Mouse (Mus musculus): ENCODE results near the gene Mtmr12. TPM values are rescaled to one million over a fixed set of nuclear protein-coding genes. Genes with fewer than 3 reads are reported as not detected.

Mtmr12 gene
- polyA plus RNA-seq, 1 experiment from 2014 or later = 6.5 TPM

DNA sequence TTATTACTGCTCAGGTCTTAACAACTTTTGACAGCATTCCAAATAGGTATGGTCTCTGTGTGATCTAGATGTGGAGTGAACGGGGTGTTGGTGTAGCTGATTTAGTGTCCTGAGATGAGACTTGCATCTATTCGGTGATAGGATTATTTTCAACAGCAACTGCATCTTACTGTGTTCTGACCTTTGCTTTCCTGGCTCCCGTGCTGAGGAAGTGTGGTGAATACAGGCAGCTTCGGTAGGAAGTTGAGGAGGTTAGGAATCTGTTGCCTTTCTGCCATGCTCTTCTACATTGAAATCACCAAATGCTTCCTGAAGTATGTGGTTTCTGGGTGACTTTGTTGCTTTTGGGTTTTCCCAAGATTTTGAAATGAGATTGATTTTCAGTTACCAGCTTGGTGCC lies 22.5 kb downstream of the Mtmr12 start:
- no peaks in the 10 kb centered on the region for H3K27me3 ChIP-seq (replicated peaks)
- H3K27ac ChIP-seq (replicated peaks) = no peak overlapping the region
- no peak overlapping the region for H3K4me3 ChIP-seq (replicated peaks)
- ATAC-seq (ENCODE audit: low FRiP score) = no peak
- H3K4me2 ChIP-seq = no peak overlapping the region
- WGBS = 89% methylated on average over 4 of the region's 4 CpGs
- H3K36me3 ChIP-seq = no peaks in the 10 kb centered on the region
- H3K9ac ChIP-seq (replicated peaks) = no peak overlapping the region
- H3K9me3 ChIP-seq (replicated peaks) = no peaks in the 10 kb centered on the region
- peaks cover 8% of the 10 kb centered on the region; the same call in 1 of the 2 replicates for H3K4me1 ChIP-seq

- Histone ChIP-seq H3K9me3 (replicated peaks) (no peaks in the 10 kb centered on the region), H3K4me2 (no peak overlapping the region), H3K27ac (replicated peaks) (no peak overlapping the region), H3K4me1 (0 out of 2 replicates have a peak, but pooled peaks cover 3% of the 10 kb centered on the region), H3K27me3 (replicated peaks) (no peaks in the 10 kb centered on the region), H3K9ac (replicated peaks) (no peak overlapping the region), H3K36me3 (peaks cover 9% of the 10 kb centered on the region), H3K4me3 (replicated peaks) (no peak overlapping the region)
- 85% methylated on average over 10 of the region's 10 CpGs for WGBS
- no peak for ATAC-seq (ENCODE audit: low FRiP score)
These were observed 24.9 kb downstream of the Mtmr12 start for GRCm38 (mm10) chr15:12229603-12230242.

- no peak overlapping the region for H3K4me3 ChIP-seq (replicated peaks)
- no peak overlapping the region for H3K9ac ChIP-seq (replicated peaks)
- H3K36me3 ChIP-seq = peaks cover 9% of the 10 kb centered on the region
- H3K4me1 ChIP-seq = 0 out of 2 replicates have a peak, but pooled peaks cover 3% of the 10 kb centered on the region
- ATAC-seq (ENCODE audit: low FRiP score) = no peak
- 66% methylated on average over 12 of the region's 12 CpGs for WGBS
- H3K9me3 ChIP-seq (replicated peaks) = no peaks in the 10 kb centered on the region
- H3K27me3 ChIP-seq (replicated peaks) = no peaks in the 10 kb centered on the region
- no peak overlapping the region for H3K27ac ChIP-seq (replicated peaks)
- no peak overlapping the region for H3K4me2 ChIP-seq
These were observed 25.6 kb downstream of the Mtmr12 start for GRCm38 (mm10) chr15:12230243-12230935.

DNA sequence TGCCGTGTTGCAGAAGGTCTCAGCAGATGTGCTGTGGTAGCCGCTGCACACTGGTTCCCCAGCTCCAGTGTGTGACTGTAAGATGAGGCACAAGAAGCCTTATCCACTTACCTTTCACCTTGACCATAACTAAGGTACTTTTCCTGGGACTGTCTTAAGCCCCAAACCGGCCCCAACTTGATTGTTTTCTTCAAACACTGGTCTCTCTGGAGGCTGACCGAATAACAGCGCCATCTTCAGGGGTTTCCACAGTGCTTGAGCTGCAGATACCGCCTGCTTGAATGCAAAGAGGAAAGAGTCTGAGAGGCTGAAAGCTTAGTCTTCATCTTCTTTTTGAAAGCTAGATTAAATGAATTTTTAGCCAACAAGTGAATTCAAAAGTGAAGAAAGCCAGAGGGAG lies 26.6 kb downstream of the Mtmr12 start:
- no peaks in the 10 kb centered on the region for H3K27me3 ChIP-seq (replicated peaks)
- H3K36me3 ChIP-seq = peaks cover 13% of the 10 kb centered on the region
- no peak overlapping the region for H3K4me2 ChIP-seq
- H3K9me3 ChIP-seq (replicated peaks) = no peaks in the 10 kb centered on the region
- 0 out of 2 replicates have a peak, but pooled peaks cover 3% of the 10 kb centered on the region for H3K4me1 ChIP-seq
- no peak overlapping the region for H3K27ac ChIP-seq (replicated peaks)
- H3K9ac ChIP-seq (replicated peaks) = no peak overlapping the region
- H3K4me3 ChIP-seq (replicated peaks) = no peak overlapping the region
- 91% methylated on average over 6 of the region's 6 CpGs for WGBS
- no peak for ATAC-seq (ENCODE audit: low FRiP score)

- H3K27ac ChIP-seq (replicated peaks) = no peak overlapping the region
- no peak overlapping the region for H3K4me3 ChIP-seq (replicated peaks)
- H3K36me3 ChIP-seq = peaks cover 15% of the 10 kb centered on the region
- WGBS = 88% methylated on average over 11 of the region's 11 CpGs
- no peaks in the 10 kb centered on the region for H3K27me3 ChIP-seq (replicated peaks)
- no peak overlapping the region for H3K4me2 ChIP-seq
- H3K9me3 ChIP-seq (replicated peaks) = no peaks in the 10 kb centered on the region
- H3K9ac ChIP-seq (replicated peaks) = no peak overlapping the region
- H3K4me1 ChIP-seq = 0 out of 2 replicates have a peak, but pooled peaks cover 3% of the 10 kb centered on the region
- no peak for ATAC-seq (ENCODE audit: low FRiP score)
These were observed 27.6 kb downstream of the Mtmr12 start for GRCm38 (mm10) chr15:12232429-12232828.

- no peak overlapping the region for H3K27ac ChIP-seq (replicated peaks)
- H3K4me2 ChIP-seq = no peak overlapping the region
- ATAC-seq (ENCODE audit: low FRiP score) = no peak
- H3K9me3 ChIP-seq (replicated peaks) = no peaks in the 10 kb centered on the region
- 0 out of 2 replicates have a peak, but pooled peaks cover 3% of the 10 kb centered on the region for H3K4me1 ChIP-seq
- no peaks in the 10 kb centered on the region for H3K27me3 ChIP-seq (replicated peaks)
- 86% methylated on average over 4 of the region's 4 CpGs for WGBS
- no peak overlapping the region for H3K4me3 ChIP-seq (replicated peaks)
- H3K9ac ChIP-seq (replicated peaks) = no peak overlapping the region
- H3K36me3 ChIP-seq = peaks cover 21% of the 10 kb centered on the region
These were observed 28.2 kb downstream of the Mtmr12 start for GRCm38 (mm10) chr15:12233021-12233420.

- Histone ChIP-seq H3K4me3 (replicated peaks) (no peak overlapping the region), H3K4me2 (no peak overlapping the region), H3K4me1 (no peaks in the 10 kb centered on the region), H3K36me3 (peaks cover 34% of the 10 kb centered on the region), H3K9ac (replicated peaks) (no peak overlapping the region), H3K9me3 (replicated peaks) (no peaks in the 10 kb centered on the region), H3K27ac (replicated peaks) (no peak overlapping the region), H3K27me3 (replicated peaks) (no peaks in the 10 kb centered on the region)
- 25% methylated on average over 1 of the region's 1 CpGs for WGBS
- ATAC-seq (ENCODE audit: low FRiP score) = no peak
These were observed 30.7 kb downstream of the Mtmr12 start for GRCm38 (mm10) chr15:12235559-12235958.

DNA sequence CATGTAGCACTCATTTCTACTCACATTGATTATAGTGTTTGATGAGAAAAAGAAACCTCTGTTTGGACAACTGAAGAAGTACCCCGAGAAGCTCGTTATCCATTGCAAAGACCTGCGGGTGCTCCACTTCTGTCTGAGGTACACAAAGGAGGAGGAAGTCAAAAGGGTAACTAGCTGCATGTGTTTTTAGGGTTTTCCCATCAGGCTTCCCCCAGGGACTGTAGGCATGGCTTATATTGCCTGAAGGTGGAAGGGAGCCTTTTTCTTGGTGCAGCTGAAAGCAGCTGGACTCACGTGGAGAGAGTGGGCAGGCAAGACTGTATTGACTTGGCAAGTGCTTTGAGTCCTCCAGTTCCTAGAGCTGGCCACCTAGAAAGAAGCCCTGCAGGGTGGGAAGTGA lies 31.2 kb downstream of the Mtmr12 start:
- no peak overlapping the region for H3K4me3 ChIP-seq (replicated peaks)
- no peaks in the 10 kb centered on the region for H3K27me3 ChIP-seq (replicated peaks)
- H3K9ac ChIP-seq (replicated peaks) = no peak overlapping the region
- H3K36me3 ChIP-seq = peaks cover 36% of the 10 kb centered on the region
- H3K27ac ChIP-seq (replicated peaks) = no peak overlapping the region
- no peaks in the 10 kb centered on the region for H3K9me3 ChIP-seq (replicated peaks)
- no peaks in the 10 kb centered on the region for H3K4me1 ChIP-seq
- ATAC-seq (ENCODE audit: low FRiP score) = no peak
- WGBS = 78% methylated on average over 4 of the region's 4 CpGs
- H3K4me2 ChIP-seq = no peak overlapping the region

GRCm38 (mm10) chr15:12236961-12237360 lies 32.1 kb downstream of the Mtmr12 start:
- 90% methylated on average over 2 of the region's 2 CpGs for WGBS

GRCm38 (mm10) chr15:12237539-12237938 lies 32.7 kb downstream of the Mtmr12 start:
- 94% methylated on average over 4 of the region's 4 CpGs for WGBS
- no peak for ATAC-seq (ENCODE audit: low FRiP score)
- Histone ChIP-seq H3K9me3 (replicated peaks) (no peaks in the 10 kb centered on the region), H3K27me3 (replicated peaks) (no peaks in the 10 kb centered on the region), H3K4me2 (no peak overlapping the region), H3K4me3 (replicated peaks) (no peak overlapping the region), H3K9ac (replicated peaks) (no peak overlapping the region), H3K4me1 (no peaks in the 10 kb centered on the region), H3K27ac (replicated peaks) (no peak overlapping the region), H3K36me3 (peaks cover 36% of the 10 kb centered on the region)

More at GRCm38 (mm10) chr15:12236961-12237360, 32.1 kb downstream of the Mtmr12 start:
- Histone ChIP-seq H3K36me3 (peaks cover 36% of the 10 kb centered on the region), H3K9me3 (replicated peaks) (no peaks in the 10 kb centered on the region), H3K27me3 (replicated peaks) (no peaks in the 10 kb centered on the region), H3K27ac (replicated peaks) (no peak overlapping the region), H3K4me2 (no peak overlapping the region), H3K4me1 (no peaks in the 10 kb centered on the region), H3K4me3 (replicated peaks) (no peak overlapping the region), H3K9ac (replicated peaks) (no peak overlapping the region)
- no peak for ATAC-seq (ENCODE audit: low FRiP score)

DNA sequence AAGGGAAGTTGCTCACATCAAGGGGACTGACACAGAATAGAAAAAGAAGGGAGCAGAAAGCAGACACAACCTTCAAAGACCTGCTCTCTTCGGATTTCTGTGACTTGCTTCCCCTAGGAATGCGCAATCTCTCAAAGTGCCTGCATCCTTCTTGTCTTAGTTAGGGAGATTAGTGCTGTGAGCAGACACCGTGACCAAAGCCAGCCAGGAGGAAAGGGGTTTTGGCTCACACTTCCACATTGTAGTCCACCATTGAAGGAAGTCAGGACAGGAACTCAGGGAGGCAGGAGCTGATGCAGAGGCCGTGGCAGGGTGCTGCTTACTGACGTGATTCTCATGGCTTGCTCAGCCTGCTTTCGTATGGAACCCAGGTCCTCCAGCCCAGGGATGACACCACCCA lies 33.5 kb downstream of the Mtmr12 start:
- no peak for ATAC-seq (ENCODE audit: low FRiP score)
- Histone ChIP-seq H3K27me3 (replicated peaks) (no peaks in the 10 kb centered on the region), H3K36me3 (peaks cover 29% of the 10 kb centered on the region), H3K4me2 (no peak overlapping the region), H3K9me3 (replicated peaks) (no peaks in the 10 kb centered on the region), H3K4me1 (no peaks in the 10 kb centered on the region), H3K27ac (replicated peaks) (no peak overlapping the region; the same call in 1 of the 2 replicates), H3K4me3 (replicated peaks) (no peak overlapping the region), H3K9ac (replicated peaks) (no peak overlapping the region)
- WGBS = 85% methylated on average over 6 of the region's 6 CpGs

DNA sequence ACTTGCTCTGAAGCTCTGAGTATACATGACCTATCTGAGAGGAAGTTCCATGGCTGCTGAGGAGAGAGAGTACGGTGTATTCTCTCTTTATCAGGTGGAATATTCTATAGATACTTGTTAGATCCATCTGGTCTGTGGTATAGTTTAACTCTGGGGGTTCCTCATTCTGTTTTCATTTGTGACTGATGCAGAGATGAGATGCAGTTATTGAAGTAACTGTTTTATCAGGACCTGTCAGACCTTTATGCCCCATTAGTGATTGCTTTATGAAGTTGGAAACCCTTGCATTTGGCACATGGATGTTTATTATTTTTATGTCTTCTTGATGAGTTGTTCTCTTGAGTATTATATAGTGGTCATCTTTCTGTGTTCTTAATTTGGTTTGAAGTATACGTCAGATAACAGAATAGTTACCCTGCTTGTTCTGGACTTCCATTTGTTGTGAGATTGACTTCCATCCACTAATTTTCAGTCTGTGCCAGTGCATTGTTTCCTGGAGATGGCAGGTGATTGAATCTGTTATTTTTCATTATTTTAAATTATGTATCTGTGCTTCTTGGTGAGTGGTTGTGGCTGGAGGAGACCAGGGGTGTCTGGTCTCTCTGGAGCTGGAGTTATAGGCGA lies 36.0 kb downstream of the Mtmr12 start:
- peaks cover 33% of the 10 kb centered on the region for H3K36me3 ChIP-seq

More for the DNA sequence above, 36.0 kb downstream of the Mtmr12 start:
- Histone ChIP-seq H3K9me3 (replicated peaks) (no peaks in the 10 kb centered on the region), H3K4me2 (no peak overlapping the region), H3K9ac (replicated peaks) (no peak overlapping the region), H3K4me1 (no peaks in the 10 kb centered on the region), H3K27ac (replicated peaks) (no peak overlapping the region), H3K4me3 (replicated peaks) (no peak overlapping the region), H3K27me3 (replicated peaks) (no peaks in the 10 kb centered on the region)
- ATAC-seq (ENCODE audit: low FRiP score) = no peak
- 89% methylated on average over 3 of the region's 3 CpGs for WGBS

All from neural tube, embryonic 15.5 days (tissue).